Mouse (Mus musculus) G1E (cell line): ENCODE results near the gene Kcna7.

Source experiments
- CTCF ChIP-seq: IDR thresholded peaks from 2 replicates; pipeline ENCODE4 v1.5.1; 2012; ENCODE audit warnings: low read depth, low read length, inconsistent platforms, mixed read lengths
- GATA1 ChIP-seq: IDR thresholded peaks from 2 replicates; pipeline ENCODE4 v1.6.1; 2012; ENCODE audit warnings: borderline replicate concordance, low read length, inconsistent platforms, mixed read lengths
- GATA2 ChIP-seq: IDR thresholded peaks from 2 replicates; pipeline ENCODE4 v1.6.1; 2012; ENCODE audit warnings: low read depth, low read length, inconsistent platforms, borderline replicate concordance
- POLR2AphosphoS5 ChIP-seq: IDR thresholded peaks from 2 replicates; pipeline ENCODE4 v1.6.1; 2012; ENCODE audit warnings: low read depth, low read length, inconsistent platforms; ENCODE audit not compliant: insufficient replicate concordance
- TAL1 ChIP-seq: conservative IDR thresholded peaks from 2 replicates; pipeline ENCODE4 v1.6.1; 2012; ENCODE audit warnings: low read depth, low read length, inconsistent platforms, mixed read lengths

GRCm38 (mm10) chr7:45363983-45364382 is 41.5 kb upstream of the Kcna7 start:
- TF ChIP-seq CTCF (no peak), TAL1 (no peak), GATA1 (no peak), POLR2AphosphoS5 (no peak), GATA2 (no peak)
